Mouse (Mus musculus) lung, adult 2 months (tissue): Measurements from ENCODE around the gene Zfp341. TPM values are rescaled to one million over a fixed set of nuclear protein-coding genes. Genes with fewer than 3 reads are reported as not detected.

Source experiments
- DNase-seq: peaks from one replicate; pipeline ENCODE4 v3.0.0; 2022
- H3K4me1 ChIP-seq: fragments of 200-500 bp; 2 replicates; pipeline ENCODE4 v1.6.1; 2011; ENCODE audit warnings: low read length; ENCODE audit not compliant: control insufficient read depth, insufficient read depth
- H3K4me3 ChIP-seq: fragments of 200-500 bp; replicated peaks from 2 replicates; pipeline ENCODE3; 2011; ENCODE audit warnings: low read depth, mild to moderate bottlenecking, control low read depth, low read length; ENCODE audit errors: extremely low read depth
- CTCF ChIP-seq: fragments of 200-500 bp; IDR thresholded peaks from 2 replicates; pipeline ENCODE4 v1.5.1; 2011; ENCODE audit warnings: mild to moderate bottlenecking, low read length, control low read depth; ENCODE audit not compliant: insufficient read depth
- POLR2A ChIP-seq: fragments of 200-500 bp; IDR thresholded peaks from 2 replicates; pipeline ENCODE4 v1.6.1; 2011; ENCODE audit warnings: low read depth, mild to moderate bottlenecking, control low read depth, low read length, borderline replicate concordance; ENCODE audit errors: extremely low read depth
- WGBS: fragments of 180-500 bp; shearing (Covaris S2); methylation state at CpG from one replicate; pipeline ENCODE4 v1.1.7; 2018; 5-methylcytosine and 5-hydroxymethylcytosine counted together
- polyA plus RNA-seq: library from polyadenylated mRNA; depleted of rRNA; stranded (reverse); fragments of >200 nt; gene quantifications from 2 replicates; pipeline ENCODE4 v1.2.3, GENCODE M21; 2012

The Zfp341 gene
- polyA plus RNA-seq, 1 experiment = 5.8 TPM

GRCm38 (mm10) chr2:154668680-154669079 is 55.6 kb downstream of the Zfp341 start:
- Histone ChIP-seq H3K4me3 (no peak overlapping the region), H3K4me1 (peaks cover 6% of the 10 kb centered on the region)
- DNase-seq = no peak
- no peak for TF ChIP-seq CTCF
- TF ChIP-seq POLR2A = no peak
- 81% methylated on average over 7 of the region's 7 CpGs for WGBS

- DNase-seq = no peak
- Histone ChIP-seq H3K4me1 (peaks cover 6% of the 10 kb centered on the region), H3K4me3 (no peak overlapping the region)
- 62% methylated on average over 4 of the region's 4 CpGs for WGBS
- TF ChIP-seq CTCF (no peak), POLR2A (no peak)
Measured at GRCm38 (mm10) chr2:154670106-154670505, 57.0 kb downstream of the Zfp341 start.

GRCm38 (mm10) chr2:154670741-154671140 is 57.6 kb downstream of the Zfp341 start:
- no peak for TF ChIP-seq CTCF
- TF ChIP-seq POLR2A = no peak
- no peak for DNase-seq
- 76% methylated on average over 4 of the region's 4 CpGs for WGBS
- H3K4me1 ChIP-seq = peaks cover 6% of the 10 kb centered on the region
- no peak overlapping the region for H3K4me3 ChIP-seq

GRCm38 (mm10) chr2:154674008-154674407 is 60.9 kb downstream of the Zfp341 start:
- DNase-seq = no peak
- peaks cover 15% of the 10 kb centered on the region for H3K4me1 ChIP-seq
- WGBS = 55% methylated on average over 4 of the region's 4 CpGs
- no peak overlapping the region for H3K4me3 ChIP-seq
- TF ChIP-seq CTCF (no peak), POLR2A (no peak)

GRCm38 (mm10) chr2:154676653-154677609 is 63.8 kb downstream of the Zfp341 start:
- WGBS = 49% methylated on average over 19 of the region's 19 CpGs
- Histone ChIP-seq H3K4me1 (peaks cover 15% of the 10 kb centered on the region), H3K4me3 (peak overlapping the region; percentile 34)
- peak; percentile 49 for DNase-seq
- TF ChIP-seq CTCF (0 out of 2 replicates have a peak, but pooled peaks have one; percentile 20), POLR2A (peak; percentile 54; the same call in 1 of the 2 replicates)

GRCm38 (mm10) chr2:154677651-154678139 is 64.6 kb downstream of the Zfp341 start:
- 20% methylated on average over 10 of the region's 10 CpGs for WGBS
- DNase-seq = peak; percentile 35
- TF ChIP-seq POLR2A (no peak), CTCF (no peak)
- H3K4me1 ChIP-seq = peaks cover 17% of the 10 kb centered on the region
- peak overlapping the region; percentile 48 for H3K4me3 ChIP-seq

GRCm38 (mm10) chr2:154678995-154679394 is 65.9 kb downstream of the Zfp341 start:
- DNase-seq = no peak
- TF ChIP-seq CTCF (no peak), POLR2A (no peak)
- peaks cover 18% of the 10 kb centered on the region for H3K4me1 ChIP-seq
- no peak overlapping the region for H3K4me3 ChIP-seq
- 50% methylated on average over 3 of the region's 3 CpGs for WGBS

- Histone ChIP-seq H3K4me1 (peaks cover 18% of the 10 kb centered on the region), H3K4me3 (no peak overlapping the region)
- no peak for DNase-seq
- TF ChIP-seq CTCF (no peak), POLR2A (no peak)
- 76% methylated on average over 2 of the region's 2 CpGs for WGBS
Measured at GRCm38 (mm10) chr2:154680337-154680736, 67.2 kb downstream of the Zfp341 start.

GRCm38 (mm10) chr2:154680941-154681340 is 67.8 kb downstream of the Zfp341 start:
- Histone ChIP-seq H3K4me3 (no peak overlapping the region), H3K4me1 (peaks cover 18% of the 10 kb centered on the region)
- DNase-seq = no peak
- TF ChIP-seq CTCF (no peak), POLR2A (no peak)
- 84% methylated on average over 6 of the region's 6 CpGs for WGBS

GRCm38 (mm10) chr2:154682712-154683111 is 69.6 kb downstream of the Zfp341 start:
- Histone ChIP-seq H3K4me3 (no peak overlapping the region), H3K4me1 (peaks cover 11% of the 10 kb centered on the region)
- 24% methylated on average over 1 of the region's 1 CpGs for WGBS
- TF ChIP-seq CTCF (no peak), POLR2A (no peak)
- DNase-seq = no peak
